Mouse (Mus musculus) heart, embryonic 14.5 days (tissue): ENCODE measurements around the gene Islr. TPM values are rescaled to one million over a fixed set of nuclear protein-coding genes. Genes with fewer than 3 reads are reported as not detected.

ENCODE experiments used
- ATAC-seq: fragments of 200-750 bp; cut with Nextera tagmentation; 2 replicates; pipeline ENCODE4 v1.8.0; 2017; ENCODE audit warnings: low read depth, moderate TSS enrichment; ENCODE audit not compliant: insufficient number of reproducible peaks, insufficient read depth, low FRiP score
- H3K27ac ChIP-seq, 2 experiments: fragments of 200-500 bp in 1 of 2; fragments of 300-500 bp in 1 of 2; sonication (generic) in 1 of 2; replicated peaks in 1 of 2; 2 replicates each; pipeline ENCODE4 v1.5.1; 2012 to 2014; ENCODE audit warnings: low read depth in 2 of 2, low read length in 2 of 2, control low read depth in 1 of 2, mild to moderate bottlenecking in 1 of 2, mixed read lengths in 1 of 2; ENCODE audit not compliant: control insufficient read depth in 1 of 2, insufficient read depth in 1 of 2
- H3K27me3 ChIP-seq: fragments of 300-500 bp; sonication (generic); 2 replicates; pipeline ENCODE4 v1.6.1; 2014; ENCODE audit warnings: mild to moderate bottlenecking, low read length, control low read depth; ENCODE audit not compliant: control insufficient read depth, insufficient read depth
- H3K36me3 ChIP-seq: fragments of 300-500 bp; sonication (generic); 2 replicates; pipeline ENCODE4 v1.6.1; 2014; ENCODE audit warnings: mild to moderate bottlenecking, control low read depth, low read length, mixed read lengths; ENCODE audit not compliant: control insufficient read depth, insufficient read depth
- H3K4me1 ChIP-seq, 2 experiments: fragments of 200-500 bp in 1 of 2; fragments of 300-500 bp in 1 of 2; sonication (generic) in 1 of 2; 2 replicates each; pipeline ENCODE4 v1.6.1; 2012 to 2014; ENCODE audit warnings: low read length in 2 of 2, control low read depth in 1 of 2, mixed read lengths in 1 of 2; ENCODE audit not compliant: control insufficient read depth in 2 of 2, insufficient read depth in 2 of 2
- H3K4me2 ChIP-seq: fragments of 300-500 bp; sonication (generic); 2 replicates; pipeline ENCODE4 v1.6.1; 2014; ENCODE audit warnings: mild to moderate bottlenecking, low read length
- H3K4me3 ChIP-seq, 2 experiments: fragments of 200-500 bp in 1 of 2; fragments of 300-500 bp in 1 of 2; sonication (generic) in 1 of 2; 2 replicates each; pipeline ENCODE4 v1.5.1; 2012 to 2014; ENCODE audit warnings: low read length in 2 of 2, mild to moderate bottlenecking in 2 of 2, control low read depth in 1 of 2, low read depth in 1 of 2, moderate library complexity in 1 of 2; ENCODE audit not compliant: control insufficient read depth in 1 of 2, insufficient read depth in 1 of 2
- H3K9ac ChIP-seq: fragments of 300-500 bp; sonication (generic); 2 replicates; pipeline ENCODE4 v1.6.1; 2014; ENCODE audit warnings: mild to moderate bottlenecking, low read length
- H3K9me3 ChIP-seq: fragments of 300-500 bp; sonication (generic); 2 replicates; pipeline ENCODE4 v1.6.1; 2016; ENCODE audit warnings: low read length, control low read depth; ENCODE audit not compliant: control insufficient read depth
- WGBS: fragments of 180-500 bp; shearing (Covaris S2); extraction: QIAGEN DNeasy Blood & Tissue Kit; methylation state at CpG from one replicate; pipeline ENCODE4 v1.1.7; 2014; 5-methylcytosine and 5-hydroxymethylcytosine counted together
- polyA plus RNA-seq: library from polyadenylated mRNA; unstranded; fragments of >200 nt; fragmentation: Nextera tagmentation; extraction: Ambion mirVana; gene quantifications from 2 replicates; pipeline ENCODE4 v1.2.1, GENCODE M21; 2014

Gene Islr
- polyA plus RNA-seq, 1 experiment from 2014 or later: 15.6 TPM

GRCm38 (mm10) chr9:58232374-58232773 lies 28.3 kb upstream of the Islr start:
- H3K4me2 ChIP-seq: no peak overlapping the region
- H3K4me1 ChIP-seq: peaks cover 0 to 6% of the 10 kb centered on the region in 2 experiments; a peak in 1 of 4 replicates
- no peak overlapping the region for H3K9ac ChIP-seq
- peak overlapping the region; percentile 24 to 72 for H3K27ac ChIP-seq
- 52% methylated on average over 5 of the region's 5 CpGs for WGBS
- no peak overlapping the region for H3K4me3 ChIP-seq
- no peaks in the 10 kb centered on the region for H3K27me3 ChIP-seq
- ATAC-seq: 0 out of 2 replicates have a peak, but pooled peaks have one; percentile 11
- no peaks in the 10 kb centered on the region for H3K9me3 ChIP-seq
- H3K36me3 ChIP-seq: peaks cover 68% of the 10 kb centered on the region

GRCm38 (mm10) chr9:58231746-58232145 lies 27.6 kb upstream of the Islr start:
- 64% methylated on average over 6 of the region's 6 CpGs for WGBS
- no peaks in the 10 kb centered on the region for H3K27me3 ChIP-seq
- H3K27ac ChIP-seq: peak overlapping the region; percentile 24 to 72; a peak in 3 of 4 replicates
- H3K4me3 ChIP-seq: no peak overlapping the region
- no peak overlapping the region for H3K9ac ChIP-seq
- no peaks in the 10 kb centered on the region for H3K9me3 ChIP-seq
- H3K4me1 ChIP-seq: peaks cover 0 to 6% of the 10 kb centered on the region in 2 experiments; a peak in 1 of 4 replicates
- H3K36me3 ChIP-seq: peaks cover 72% of the 10 kb centered on the region
- ATAC-seq: no peak
- H3K4me2 ChIP-seq: no peak overlapping the region

GRCm38 (mm10) chr9:58228777-58229466 lies 24.8 kb upstream of the Islr start:
- peaks cover 0 to 12% of the 10 kb centered on the region in 2 experiments; a peak in 1 of 4 replicates for H3K4me1 ChIP-seq
- WGBS: 95% methylated on average over 9 of the region's 9 CpGs
- H3K9me3 ChIP-seq: no peaks in the 10 kb centered on the region
- H3K4me2 ChIP-seq: no peak overlapping the region
- H3K4me3 ChIP-seq: no peak overlapping the region
- no peaks in the 10 kb centered on the region for H3K27me3 ChIP-seq
- H3K27ac ChIP-seq: no peak overlapping the region
- no peak overlapping the region for H3K9ac ChIP-seq
- peaks cover 77% of the 10 kb centered on the region for H3K36me3 ChIP-seq
- no peak for ATAC-seq

GRCm38 (mm10) chr9:58225915-58226913 lies 22.1 kb upstream of the Islr start:
- Histone ChIP-seq H3K4me2 (no peak overlapping the region), H3K36me3 (peaks cover 85% of the 10 kb centered on the region), H3K9ac (no peak overlapping the region), H3K9me3 (no peaks in the 10 kb centered on the region), H3K27ac (no peak overlapping the region), H3K4me3 (no peak overlapping the region), H3K27me3 (no peaks in the 10 kb centered on the region), H3K4me1 (peaks cover 0 to 6% of the 10 kb centered on the region in 2 experiments; a peak in 1 of 4 replicates)
- 62% methylated on average over 9 of the region's 9 CpGs for WGBS
- ATAC-seq: no peak

- WGBS: 90% methylated on average over 2 of the region's 2 CpGs
- no peak overlapping the region for H3K4me2 ChIP-seq
- H3K4me3 ChIP-seq: no peak overlapping the region
- ATAC-seq: no peak
- peaks cover 0 to 6% of the 10 kb centered on the region in 2 experiments; a peak in 1 of 4 replicates for H3K4me1 ChIP-seq
- no peak overlapping the region for H3K9ac ChIP-seq
- no peaks in the 10 kb centered on the region for H3K27me3 ChIP-seq
- no peak overlapping the region for H3K27ac ChIP-seq
- H3K9me3 ChIP-seq: no peaks in the 10 kb centered on the region
- H3K36me3 ChIP-seq: peaks cover 83% of the 10 kb centered on the region
Measured at GRCm38 (mm10) chr9:58224356-58224755, 20.2 kb upstream of the Islr start.

GRCm38 (mm10) chr9:58220218-58220903 lies 16.3 kb upstream of the Islr start:
- Histone ChIP-seq H3K4me3 (no peak overlapping the region), H3K36me3 (peaks cover 61% of the 10 kb centered on the region), H3K27ac (no peak overlapping the region), H3K27me3 (no peaks in the 10 kb centered on the region), H3K9ac (no peak overlapping the region), H3K9me3 (no peaks in the 10 kb centered on the region), H3K4me2 (no peak overlapping the region), H3K4me1 (peaks cover 0 to 2% of the 10 kb centered on the region in 2 experiments; a peak in 1 of 4 replicates)
- ATAC-seq: no peak
- WGBS: 66% methylated on average over 24 of the region's 24 CpGs

- Histone ChIP-seq H3K36me3 (peaks cover 43% of the 10 kb centered on the region), H3K9ac (no peak overlapping the region), H3K4me1 (peaks cover 8 to 15% of the 10 kb centered on the region in 2 experiments), H3K4me3 (no peak overlapping the region), H3K27ac (no peak overlapping the region), H3K9me3 (no peaks in the 10 kb centered on the region), H3K27me3 (no peaks in the 10 kb centered on the region), H3K4me2 (no peak overlapping the region)
- 90% methylated on average over 3 of the region's 3 CpGs for WGBS
- no peak for ATAC-seq
Measured at GRCm38 (mm10) chr9:58218539-58218938, 14.4 kb upstream of the Islr start.
